Mouse (Mus musculus) liver, embryonic 14.5 days (tissue): ENCODE data around the gene Por. TPM values are rescaled to one million over a fixed set of nuclear protein-coding genes. Genes with fewer than 3 reads are reported as not detected.

Experiments used
- ATAC-seq: fragments of 200-750 bp; cut with Nextera tagmentation; 2 replicates; pipeline ENCODE4 v1.8.0; 2017; ENCODE audit warnings: moderate number of reproducible peaks, mild to moderate bottlenecking, moderate library complexity; ENCODE audit not compliant: insufficient read depth
- DNase-seq, 3 experiments: peaks; one replicate each; pipeline ENCODE4 v3.0.0-alpha.2; 2012 to 2013; ENCODE audit warnings: low read depth in 3 of 3, low spot score in 3 of 3
- H3K27ac ChIP-seq: fragments of 300-500 bp; sonication (generic); 2 replicates; pipeline ENCODE4 v1.5.1; 2014; ENCODE audit warnings: moderate library complexity, mild to moderate bottlenecking, control low read depth, inconsistent platforms
- H3K27me3 ChIP-seq: fragments of 300-500 bp; sonication (generic); 2 replicates; pipeline ENCODE4 v1.6.1; 2014; ENCODE audit warnings: mild to moderate bottlenecking, low read length, moderate library complexity; ENCODE audit not compliant: control insufficient read depth, insufficient read depth
- H3K36me3 ChIP-seq: fragments of 300-500 bp; sonication (generic); replicated peaks from 2 replicates; pipeline ENCODE4 v1.6.1; 2014; ENCODE audit warnings: low read depth; ENCODE audit not compliant: control insufficient read depth, insufficient read depth
- H3K4me1 ChIP-seq, 2 experiments: fragments of 200-500 bp in 1 of 2; fragments of 300-500 bp in 1 of 2; sonication (generic) in 1 of 2; replicated peaks; 2 replicates each; pipeline ENCODE4 v1.6.1; 2012 to 2014; ENCODE audit warnings: antibody characterized with exemption in 1 of 2, inconsistent platforms in 1 of 2, low read length in 1 of 2; ENCODE audit not compliant: control insufficient read depth in 2 of 2, insufficient read depth in 2 of 2
- H3K4me2 ChIP-seq: fragments of 300-500 bp; sonication (generic); 2 replicates; pipeline ENCODE4 v1.6.1; 2014; ENCODE audit warnings: low read depth, mild to moderate bottlenecking, control low read depth, moderate library complexity
- H3K4me3 ChIP-seq, 2 experiments: fragments of 200-500 bp in 1 of 2; fragments of 300-500 bp in 1 of 2; sonication (generic) in 1 of 2; 2 replicates each; pipeline ENCODE4 v1.5.1; 2012 to 2014; ENCODE audit warnings: low read depth in 2 of 2, low read length in 2 of 2, mild to moderate bottlenecking in 2 of 2, control low read depth in 1 of 2, inconsistent platforms in 1 of 2, moderate library complexity in 1 of 2; ENCODE audit not compliant: insufficient read depth in 1 of 2
- H3K9ac ChIP-seq: fragments of 300-500 bp; sonication (generic); replicated peaks from 2 replicates; pipeline ENCODE4 v1.6.1; 2014; ENCODE audit warnings: mild to moderate bottlenecking, control low read depth, moderate library complexity
- H3K9me3 ChIP-seq: fragments of 300-500 bp; sonication (generic); 2 replicates; pipeline ENCODE4 v1.6.1; 2016; ENCODE audit warnings: low read length, mixed read lengths; ENCODE audit not compliant: control insufficient read depth
- CTCF ChIP-seq: IDR thresholded peaks from 2 replicates; pipeline ENCODE4 v1.5.1; 2016; ENCODE audit warnings: antibody characterized with exemption, low read depth, control low read depth
- EP300 ChIP-seq: IDR thresholded peaks from 2 replicates; pipeline ENCODE4 v1.6.1; 2016; ENCODE audit warnings: antibody characterized with exemption, low read depth
- WGBS: fragments of 180-500 bp; shearing (Covaris S2); extraction: QIAGEN DNeasy Blood & Tissue Kit; methylation state at CpG from one replicate; pipeline ENCODE4 v1.1.7; 2014; ENCODE audit not compliant: insufficient replicate concordance; 5-methylcytosine and 5-hydroxymethylcytosine counted together
- polyA plus RNA-seq, 2 experiments: library from polyadenylated mRNA; depleted of rRNA in 1 of 2; stranded (reverse) in 1 of 2; unstranded in 1 of 2; fragments of >200 nt; fragmentation: Nextera tagmentation in 1 of 2; extraction: Ambion mirVana in 1 of 2; gene quantifications; 2 replicates each; pipeline versions ENCODE4 v1.2.1 to v1.2.3; 2012 to 2014

Por gene
- polyA plus RNA-seq, 2 experiments, result 18.1 to 21.7 TPM

- Histone ChIP-seq H3K27ac (no peak overlapping the region), H3K9ac (no peak overlapping the region), H3K4me2 (0 out of 2 replicates have a peak overlapping the region, but pooled peaks have one; percentile 3), H3K4me3 (no peak overlapping the region), H3K9me3 (no peaks in the 10 kb centered on the region), H3K36me3 (no peaks in the 10 kb centered on the region; the same call in 1 of the 2 replicates), H3K27me3 (no peaks in the 10 kb centered on the region), H3K4me1 (peaks cover 12 to 27% of the 10 kb centered on the region in 2 experiments)
- WGBS, result 24% methylated on average over 16 of the region's 16 CpGs
- TF ChIP-seq EP300 (peak; percentile 54), CTCF (no peak)
- DNase-seq (peak; percentile 54 to 67 (median 55)), ATAC-seq (peak; percentile 80)
Measured at GRCm38 (mm10) chr5:135713441-135714218, 43.8 kb downstream of the Por start.

- WGBS, result 42% methylated on average over 10 of the region's 10 CpGs
- TF ChIP-seq CTCF (peak; percentile 54), EP300 (no peak)
- no peaks in the 10 kb centered on the region; the same call in 1 of the 2 replicates for H3K36me3 ChIP-seq
Measured at GRCm38 (mm10) chr5:135715624-135716023, 45.8 kb downstream of the Por start.

GRCm38 (mm10) chr5:135719586-135720120, 49.8 kb downstream of the Por start:
- no peaks in the 10 kb centered on the region for H3K9me3 ChIP-seq
- no peak overlapping the region for H3K27ac ChIP-seq
- no peaks in the 10 kb centered on the region; the same call in 1 of the 2 replicates for H3K36me3 ChIP-seq
- H3K27me3 ChIP-seq, result no peaks in the 10 kb centered on the region
- no peaks in the 10 kb centered on the region for H3K4me1 ChIP-seq
- TF ChIP-seq EP300, result no peak
- no peak for TF ChIP-seq CTCF
- H3K4me3 ChIP-seq, result no peak overlapping the region
- WGBS, result 74% methylated on average over 10 of the region's 10 CpGs
- H3K9ac ChIP-seq, result no peak overlapping the region
- ATAC-seq (no peak), DNase-seq (no peak)
- no peak overlapping the region for H3K4me2 ChIP-seq

More at GRCm38 (mm10) chr5:135715624-135716023, 45.8 kb downstream of the Por start:
- H3K9ac ChIP-seq, result no peak overlapping the region
- ATAC-seq (no peak), DNase-seq (no peak)
- H3K9me3 ChIP-seq, result no peaks in the 10 kb centered on the region
- H3K4me1 ChIP-seq, result peaks cover 12 to 27% of the 10 kb centered on the region in 2 experiments
- H3K4me2 ChIP-seq, result no peak overlapping the region
- H3K27me3 ChIP-seq, result no peaks in the 10 kb centered on the region
- no peak overlapping the region for H3K27ac ChIP-seq
- H3K4me3 ChIP-seq, result no peak overlapping the region

- no peak overlapping the region for H3K4me2 ChIP-seq
- no peaks in the 10 kb centered on the region for H3K9me3 ChIP-seq
- no peaks in the 10 kb centered on the region; the same call in 1 of the 2 replicates for H3K36me3 ChIP-seq
- H3K9ac ChIP-seq, result no peak overlapping the region
- ATAC-seq, result no peak
- no peaks in the 10 kb centered on the region for H3K4me1 ChIP-seq
- DNase-seq, result no peak
- 72% methylated on average over 3 of the region's 3 CpGs for WGBS
- no peak overlapping the region for H3K4me3 ChIP-seq
- no peak overlapping the region for H3K27ac ChIP-seq
- no peaks in the 10 kb centered on the region for H3K27me3 ChIP-seq
- TF ChIP-seq EP300 (no peak), CTCF (no peak)
Measured at GRCm38 (mm10) chr5:135720121-135720520, 50.3 kb downstream of the Por start.

GRCm38 (mm10) chr5:135721076-135721475, 51.2 kb downstream of the Por start:
- no peaks in the 10 kb centered on the region; the same call in 1 of the 2 replicates for H3K36me3 ChIP-seq
- no peaks in the 10 kb centered on the region for H3K27me3 ChIP-seq
- DNase-seq, result no peak
- TF ChIP-seq CTCF (no peak), EP300 (no peak)
- 81% methylated on average over 8 of the region's 8 CpGs for WGBS
- no peak overlapping the region for H3K9ac ChIP-seq
- H3K27ac ChIP-seq, result no peak overlapping the region
- no peaks in the 10 kb centered on the region for H3K9me3 ChIP-seq
- H3K4me3 ChIP-seq, result no peak overlapping the region
- no peak for ATAC-seq
- no peaks in the 10 kb centered on the region for H3K4me1 ChIP-seq
- no peak overlapping the region for H3K4me2 ChIP-seq
